Mouse (Mus musculus): ENCODE data around the gene Mn1. TPM values are rescaled to one million over a fixed set of nuclear protein-coding genes. Genes with fewer than 3 reads are reported as not detected.

Gene Mn1
- polyA plus RNA-seq (2011; ENCODE audit: insufficient read depth, insufficient read length, low replicate concordance, missing spikeins), result 0.75 and 1.7 TPM in 2 replicates

DNA sequence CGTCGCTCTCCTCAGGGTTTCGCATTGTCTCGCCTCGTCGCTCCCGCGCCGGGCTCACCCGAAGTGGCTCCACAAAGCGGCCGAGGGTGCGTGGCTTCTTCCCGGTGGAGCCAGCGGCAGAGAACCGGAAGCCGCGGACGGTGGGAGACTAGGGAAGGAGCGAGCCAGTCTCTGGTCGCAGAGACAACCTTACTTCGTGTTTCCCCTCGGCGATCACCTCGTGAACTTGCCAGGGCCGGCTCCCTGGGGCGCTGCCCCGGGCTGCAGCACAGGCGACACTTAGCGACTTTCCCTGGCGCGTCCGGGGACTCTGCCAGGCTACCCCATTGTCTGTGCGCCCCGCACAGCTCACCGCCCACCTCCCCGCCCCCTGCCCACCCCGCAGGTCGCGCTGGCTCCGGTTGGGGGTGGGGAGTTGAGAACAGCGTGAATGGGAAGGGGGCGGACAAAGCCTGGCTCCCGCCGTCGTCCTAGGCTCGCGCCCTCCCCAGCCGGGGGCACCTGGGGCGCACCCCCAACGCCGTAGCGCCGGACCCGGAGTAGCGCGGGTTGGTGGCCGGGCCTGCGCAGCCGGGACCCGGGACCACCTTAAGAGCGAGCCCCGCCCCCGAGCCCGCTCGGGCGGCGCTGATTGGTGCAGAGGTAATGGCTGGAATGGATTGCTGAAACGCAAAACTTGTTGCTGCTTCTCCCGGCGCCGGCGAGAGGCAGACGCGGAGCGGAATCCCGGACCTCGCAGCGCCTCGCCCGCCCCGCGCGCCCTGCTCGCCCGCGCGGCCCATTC lies at the start of gene Mn1:
TSS of gene Mn1 (plus strand) at position 772 of the 784 bp plus-strand sequence.
- under 1% methylated on average over 87 of the region's 88 CpGs for WGBS
- TF ChIP-seq CTCF (IDR thresholded peaks at IDR 0.05; ENCODE audit: control insufficient read depth, insufficient read depth, low read length) (no peak), POLR2A (IDR thresholded peaks at IDR 0.05; ENCODE audit: borderline replicate concordance, control insufficient read depth, low read depth, low read length) (no peak)
- no peak within 1 kb of the TSS; the same call in 1 of the 2 replicates for H3K27ac ChIP-seq (ENCODE audit: control insufficient read depth, insufficient read depth, low read depth, low read length, poor library complexity)

DNA sequence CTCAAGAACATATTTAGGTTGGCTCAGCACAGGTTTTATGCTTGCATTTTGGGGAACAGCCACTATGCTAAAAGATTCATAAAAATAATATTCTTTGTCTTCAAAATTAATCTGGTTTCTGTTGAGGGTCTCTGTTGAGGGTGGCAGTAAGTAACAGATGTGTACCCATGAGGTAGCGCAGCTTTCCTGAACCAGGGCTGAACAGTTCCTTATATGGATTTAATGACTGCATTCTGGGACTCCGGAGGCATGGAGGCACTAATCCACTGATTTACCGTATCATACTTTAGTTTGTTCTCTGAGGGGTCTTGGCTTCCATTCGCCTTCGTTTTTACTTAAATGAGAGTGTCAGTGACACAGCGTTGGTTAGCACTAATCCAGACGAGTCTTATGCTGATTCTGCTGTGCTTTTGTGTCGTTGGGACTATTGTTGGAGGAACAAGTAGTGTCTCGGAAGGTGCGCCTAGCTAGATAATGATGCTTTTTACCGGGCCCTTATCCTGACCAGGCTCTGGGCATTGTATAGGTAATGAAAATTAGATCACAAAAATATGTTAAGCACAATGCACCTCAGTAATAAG lies 49.1 kb upstream of the Mn1 start:
- WGBS, result 91% methylated on average over 11 of the region's 11 CpGs
- Histone ChIP-seq H3K4me3 (replicated peaks; ENCODE audit: control insufficient read depth, low read depth, low read length) (no peak overlapping the region), H3K27ac (ENCODE audit: control insufficient read depth, insufficient read depth, low read depth, low read length, poor library complexity) (no peak overlapping the region), H3K4me1 (ENCODE audit: control insufficient read depth, insufficient read depth, low read length) (no peaks in the 10 kb centered on the region; the same call in 1 of the 2 replicates)
- TF ChIP-seq CTCF (IDR thresholded peaks at IDR 0.05; ENCODE audit: control insufficient read depth, insufficient read depth, low read length) (no peak), POLR2A (IDR thresholded peaks at IDR 0.05; ENCODE audit: borderline replicate concordance, control insufficient read depth, low read depth, low read length) (no peak)

More for the DNA sequence above, at the start of gene Mn1:
- H3K4me3 ChIP-seq (replicated peaks; ENCODE audit: control insufficient read depth, low read depth, low read length), result no peak within 1 kb of the TSS
- H3K4me1 ChIP-seq (ENCODE audit: control insufficient read depth, insufficient read depth, low read length), result no peaks in the 10 kb centered on the region; the same call in 1 of the 2 replicates

DNA sequence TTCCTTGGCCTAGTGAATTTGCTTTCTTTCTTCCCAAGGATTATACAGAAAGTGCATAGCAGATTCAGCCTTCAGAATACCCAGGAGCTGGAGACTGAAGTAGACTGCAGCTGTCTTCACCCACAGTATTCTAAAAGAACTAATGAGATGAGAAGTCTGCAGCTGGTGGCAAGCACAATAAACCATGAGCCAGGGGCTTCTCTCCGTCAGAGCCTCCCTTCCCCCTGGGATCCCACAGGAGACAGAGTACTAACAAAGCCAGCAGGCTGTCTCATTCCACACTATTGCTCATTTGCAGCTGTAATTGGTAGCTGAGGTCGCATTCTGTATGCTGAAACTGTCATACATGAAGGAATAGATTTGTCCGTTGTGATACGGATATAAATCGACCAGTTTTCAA lies 48.6 kb upstream of the Mn1 start:
- 93% methylated on average over 5 of the region's 5 CpGs for WGBS
- H3K27ac ChIP-seq (ENCODE audit: control insufficient read depth, insufficient read depth, low read depth, low read length, poor library complexity), result no peak overlapping the region
- no peak overlapping the region for H3K4me3 ChIP-seq (replicated peaks; ENCODE audit: control insufficient read depth, low read depth, low read length)
- no peaks in the 10 kb centered on the region; the same call in 1 of the 2 replicates for H3K4me1 ChIP-seq (ENCODE audit: control insufficient read depth, insufficient read depth, low read length)
- TF ChIP-seq CTCF (IDR thresholded peaks at IDR 0.05; ENCODE audit: control insufficient read depth, insufficient read depth, low read length) (no peak), POLR2A (IDR thresholded peaks at IDR 0.05; ENCODE audit: borderline replicate concordance, control insufficient read depth, low read depth, low read length) (no peak)

DNA sequence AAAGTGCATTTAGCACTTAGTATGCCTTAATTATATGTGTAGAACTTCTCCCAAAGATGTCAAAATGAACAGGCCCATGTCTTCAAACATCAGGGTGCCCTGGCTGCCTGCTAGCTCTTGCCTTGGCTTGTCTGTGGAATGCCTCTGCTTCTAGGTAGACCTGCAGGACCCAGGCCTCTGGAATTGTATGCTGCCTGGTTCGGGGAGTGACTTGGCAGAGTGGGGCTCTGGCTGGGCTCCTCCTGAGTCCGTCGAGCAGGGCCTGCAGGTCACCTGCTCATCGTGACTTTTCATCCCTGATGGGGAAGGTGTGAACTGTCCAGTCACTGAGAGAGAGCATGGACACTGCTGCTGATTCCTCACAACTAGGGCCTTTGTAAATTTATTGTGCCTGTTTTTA lies 41.5 kb upstream of the Mn1 start:
- 90% methylated on average over 4 of the region's 4 CpGs for WGBS
- H3K4me1 ChIP-seq (ENCODE audit: control insufficient read depth, insufficient read depth, low read length), result no peaks in the 10 kb centered on the region; the same call in 1 of the 2 replicates

DNA sequence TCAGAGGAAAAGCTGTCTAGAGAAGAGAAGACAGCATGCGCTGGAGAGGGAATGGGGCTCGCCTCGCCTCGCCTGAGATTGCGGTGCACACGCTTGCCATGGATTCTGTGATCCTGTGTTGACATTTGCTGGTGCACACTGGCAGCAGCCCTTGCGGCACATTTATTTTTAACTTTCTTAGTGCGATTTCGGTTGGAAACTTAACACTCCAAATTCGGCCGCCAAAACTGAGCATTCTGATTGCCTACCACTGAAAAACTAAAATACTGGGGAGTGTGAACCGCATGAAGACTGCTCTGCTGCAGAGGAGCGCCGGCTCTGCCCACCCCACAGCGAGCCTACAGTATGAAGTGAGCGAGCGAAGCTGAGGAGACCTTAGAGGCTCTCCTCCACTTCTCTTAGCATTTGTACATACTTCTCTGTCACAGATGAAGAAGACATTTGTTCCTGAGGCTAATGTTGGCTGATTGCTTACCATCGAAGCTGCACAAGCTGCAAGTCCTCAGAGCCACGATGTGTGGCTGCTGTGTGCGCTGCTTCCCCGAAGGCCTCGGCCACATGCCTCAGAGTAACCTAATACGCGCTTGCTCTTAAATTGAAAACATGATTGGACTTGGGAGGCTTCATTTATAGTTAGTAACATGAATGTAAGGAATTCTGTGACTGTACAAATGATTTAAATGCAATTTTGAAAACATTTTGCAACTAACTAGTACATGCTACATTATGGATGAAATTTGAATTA lies 40.7 kb upstream of the Mn1 start:
- TF ChIP-seq CTCF (IDR thresholded peaks at IDR 0.05; ENCODE audit: control insufficient read depth, insufficient read depth, low read length), result no peak
- TF ChIP-seq POLR2A (IDR thresholded peaks at IDR 0.05; ENCODE audit: borderline replicate concordance, control insufficient read depth, low read depth, low read length), result no peak
- no peak overlapping the region for H3K4me3 ChIP-seq (replicated peaks; ENCODE audit: control insufficient read depth, low read depth, low read length)
- 93% methylated on average over 24 of the region's 24 CpGs for WGBS

More for the DNA sequence above, 41.5 kb upstream of the Mn1 start:
- TF ChIP-seq CTCF (IDR thresholded peaks at IDR 0.05; ENCODE audit: control insufficient read depth, insufficient read depth, low read length) (no peak), POLR2A (IDR thresholded peaks at IDR 0.05; ENCODE audit: borderline replicate concordance, control insufficient read depth, low read depth, low read length) (no peak)
- no peak overlapping the region for H3K27ac ChIP-seq (ENCODE audit: control insufficient read depth, insufficient read depth, low read depth, low read length, poor library complexity)
- H3K4me3 ChIP-seq (replicated peaks; ENCODE audit: control insufficient read depth, low read depth, low read length), result no peak overlapping the region

DNA sequence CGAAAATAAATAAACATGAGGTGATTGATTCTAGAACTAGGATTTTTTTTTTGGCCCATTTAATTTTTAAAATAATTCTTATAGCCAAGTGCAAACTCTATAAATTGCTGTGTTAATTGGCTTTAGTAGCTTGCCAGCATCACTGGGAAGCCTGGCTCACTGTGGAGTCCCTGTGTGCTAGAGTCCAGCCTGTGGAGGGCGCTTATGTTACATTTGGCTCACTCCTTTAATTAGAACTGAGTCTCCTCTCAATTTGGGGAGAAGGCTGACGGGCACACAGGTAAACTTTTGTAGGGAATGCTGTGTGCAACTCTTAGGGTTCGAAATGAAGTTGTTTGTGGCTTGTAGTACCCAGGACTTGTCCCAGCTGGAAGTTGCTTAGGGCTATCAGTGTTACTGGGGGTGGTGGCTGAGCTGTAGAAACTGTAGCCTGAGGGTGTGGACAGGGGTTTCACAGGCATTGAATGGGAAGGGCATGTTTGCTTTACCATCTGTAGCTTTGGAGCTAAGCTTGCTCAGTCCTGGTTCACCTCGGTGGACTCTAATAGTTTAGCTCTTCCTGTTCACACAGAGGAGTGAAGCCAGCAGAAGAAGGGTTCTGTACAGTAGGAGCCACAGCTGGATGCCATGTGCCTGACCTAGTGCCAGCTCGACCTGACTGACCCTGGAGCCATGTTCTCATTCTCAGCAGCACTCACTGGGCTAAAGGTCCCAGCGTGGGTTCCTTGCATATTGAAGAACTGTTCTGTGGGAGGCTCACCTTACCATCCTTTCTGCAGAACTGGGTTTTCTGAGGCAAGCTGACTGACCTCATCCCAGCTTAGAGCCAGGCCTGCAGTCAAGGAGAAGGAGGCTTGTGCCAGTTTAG lies 38.8 kb upstream of the Mn1 start:
- no peak for TF ChIP-seq POLR2A (IDR thresholded peaks at IDR 0.05; ENCODE audit: borderline replicate concordance, control insufficient read depth, low read depth, low read length)
- no peak for TF ChIP-seq CTCF (IDR thresholded peaks at IDR 0.05; ENCODE audit: control insufficient read depth, insufficient read depth, low read length)
- H3K4me1 ChIP-seq (ENCODE audit: control insufficient read depth, insufficient read depth, low read length), result no peaks in the 10 kb centered on the region
- no peak overlapping the region for H3K27ac ChIP-seq (ENCODE audit: control insufficient read depth, insufficient read depth, low read depth, low read length, poor library complexity)
- no peak overlapping the region for H3K4me3 ChIP-seq (replicated peaks; ENCODE audit: control insufficient read depth, low read depth, low read length)
- 77% methylated on average over 7 of the region's 7 CpGs for WGBS

More for the DNA sequence above, 40.7 kb upstream of the Mn1 start:
- no peaks in the 10 kb centered on the region; the same call in 1 of the 2 replicates for H3K4me1 ChIP-seq (ENCODE audit: control insufficient read depth, insufficient read depth, low read length)
- no peak overlapping the region for H3K27ac ChIP-seq (ENCODE audit: control insufficient read depth, insufficient read depth, low read depth, low read length, poor library complexity)

DNA sequence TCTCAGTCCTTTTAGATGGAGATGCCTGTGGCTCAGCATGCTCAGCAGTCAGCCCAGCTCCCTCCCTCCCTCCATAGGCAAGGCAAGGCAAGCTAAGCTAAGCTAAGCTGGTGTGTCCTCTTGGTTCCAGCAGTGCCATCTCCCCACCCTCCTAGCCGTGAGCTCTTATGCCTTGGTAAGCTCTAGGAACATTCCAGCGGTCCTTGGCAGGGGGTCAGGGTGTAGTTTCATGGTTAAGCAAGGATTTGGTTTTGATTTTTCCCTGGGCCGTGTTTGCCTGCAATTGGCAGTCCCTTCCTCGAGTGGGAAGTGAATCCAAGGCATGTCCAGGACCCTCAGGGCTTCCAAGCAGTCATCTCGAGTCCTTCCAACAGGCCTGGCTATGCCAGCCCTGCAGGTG lies 33.8 kb upstream of the Mn1 start:
- Histone ChIP-seq H3K4me1 (ENCODE audit: control insufficient read depth, insufficient read depth, low read length) (no peaks in the 10 kb centered on the region), H3K27ac (ENCODE audit: control insufficient read depth, insufficient read depth, low read depth, low read length, poor library complexity) (no peak overlapping the region), H3K4me3 (replicated peaks; ENCODE audit: control insufficient read depth, low read depth, low read length) (no peak overlapping the region)
- WGBS, result 79% methylated on average over 5 of the region's 5 CpGs
- no peak for TF ChIP-seq POLR2A (IDR thresholded peaks at IDR 0.05; ENCODE audit: borderline replicate concordance, control insufficient read depth, low read depth, low read length)
- TF ChIP-seq CTCF (IDR thresholded peaks at IDR 0.05; ENCODE audit: control insufficient read depth, insufficient read depth, low read length), result no peak

Measured in bone marrow, adult 2 months (tissue).